Mouse (Mus musculus) forebrain, embryonic 14.5 days (tissue): Measurements from ENCODE around the gene Bmp6. TPM values are rescaled to one million over a fixed set of nuclear protein-coding genes. Genes with fewer than 3 reads are reported as not detected.

Source experiments
- ATAC-seq: fragments of 200-750 bp; cut with Nextera tagmentation; 2 replicates; pipeline ENCODE4 v1.8.0; 2017; ENCODE audit warnings: mild to moderate bottlenecking, moderate library complexity
- DNase-seq: peaks from one replicate; pipeline ENCODE4 v3.0.0-alpha.2; 2015; ENCODE audit warnings: low spot score
- H3K27ac ChIP-seq: fragments of 300-500 bp; sonication (generic); 2 replicates; pipeline ENCODE4 v1.5.1; 2014; ENCODE audit warnings: low read depth, mild to moderate bottlenecking, control low read depth, low read length, moderate library complexity
- H3K27me3 ChIP-seq: fragments of 300-500 bp; sonication (generic); replicated peaks from 2 replicates; pipeline ENCODE4 v1.6.1; 2014; ENCODE audit warnings: low read length, control low read depth, mixed read lengths; ENCODE audit not compliant: control insufficient read depth, insufficient read depth
- H3K36me3 ChIP-seq: fragments of 300-500 bp; sonication (generic); 2 replicates; pipeline ENCODE4 v1.6.1; 2014; ENCODE audit warnings: low read length, control low read depth; ENCODE audit not compliant: control insufficient read depth, insufficient read depth
- H3K4me1 ChIP-seq: fragments of 300-500 bp; sonication (generic); 2 replicates; pipeline ENCODE4 v1.6.1; 2014; ENCODE audit warnings: antibody characterized with exemption, low read length, control low read depth; ENCODE audit not compliant: control insufficient read depth, insufficient read depth
- H3K4me2 ChIP-seq: fragments of 300-500 bp; sonication (generic); 2 replicates; pipeline ENCODE4 v1.6.1; 2014; ENCODE audit warnings: mild to moderate bottlenecking, control low read depth, low read length
- H3K4me3 ChIP-seq: fragments of 300-500 bp; sonication (generic); 2 replicates; pipeline ENCODE4 v1.5.1; 2014; ENCODE audit warnings: low read depth, low read length, control low read depth
- H3K9ac ChIP-seq: fragments of 300-500 bp; sonication (generic); 2 replicates; pipeline ENCODE4 v1.6.1; 2014; ENCODE audit warnings: mild to moderate bottlenecking, low read length, control low read depth, moderate library complexity
- H3K9me3 ChIP-seq: fragments of 300-500 bp; sonication (generic); replicated peaks from 2 replicates; pipeline ENCODE4 v1.6.1; 2016; ENCODE audit warnings: low read length, control low read depth, mixed read lengths; ENCODE audit not compliant: control insufficient read depth
- WGBS: fragments of 180-500 bp; shearing (Covaris S2); extraction: QIAGEN DNeasy Blood & Tissue Kit; methylation state at CpG from one replicate; pipeline ENCODE4 v1.1.7; 2014; 5-methylcytosine and 5-hydroxymethylcytosine counted together
- polyA plus RNA-seq: library from polyadenylated mRNA; unstranded; fragments of >200 nt; fragmentation: Nextera tagmentation; extraction: Ambion mirVana; gene quantifications from 2 replicates; pipeline ENCODE4 v1.2.1, GENCODE M21; 2014

The Bmp6 gene
- polyA plus RNA-seq, 1 experiment from 2014 or later, result 2.6 TPM

GRCm38 (mm10) chr13:38376071-38376470 lies 31.2 kb downstream of the Bmp6 start:
- H3K9me3 ChIP-seq, result no peaks in the 10 kb centered on the region
- H3K4me3 ChIP-seq, result no peak overlapping the region
- WGBS, result 75% methylated on average over 6 of the region's 6 CpGs
- no peak for ATAC-seq
- no peaks in the 10 kb centered on the region for H3K36me3 ChIP-seq
- H3K27me3 ChIP-seq, result no peaks in the 10 kb centered on the region
- no peak overlapping the region for H3K9ac ChIP-seq
- no peak for DNase-seq
- no peak overlapping the region for H3K27ac ChIP-seq
- no peaks in the 10 kb centered on the region for H3K4me1 ChIP-seq
- H3K4me2 ChIP-seq, result no peak overlapping the region

DNA sequence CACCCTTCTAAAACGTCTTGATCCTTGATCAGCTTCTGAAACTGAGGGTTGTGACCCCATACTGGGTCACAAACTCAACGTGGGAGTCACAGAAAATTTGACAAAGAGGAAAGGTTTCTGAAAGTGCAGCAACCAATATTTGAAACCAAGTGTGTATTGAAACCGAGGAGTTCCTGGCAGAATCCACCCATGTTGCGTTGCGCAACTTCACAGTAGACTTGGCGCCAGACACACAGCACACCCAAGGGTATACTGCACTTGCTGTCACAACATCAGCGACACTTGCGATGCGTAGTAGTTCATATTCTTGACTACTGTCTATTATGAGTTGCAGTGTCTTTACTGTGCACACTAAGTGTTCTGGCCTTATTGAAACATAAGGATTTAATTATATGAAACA lies 32.4 kb downstream of the Bmp6 start:
- no peaks in the 10 kb centered on the region for H3K27me3 ChIP-seq
- H3K27ac ChIP-seq, result no peak overlapping the region
- no peaks in the 10 kb centered on the region for H3K9me3 ChIP-seq
- no peaks in the 10 kb centered on the region for H3K36me3 ChIP-seq
- H3K4me3 ChIP-seq, result no peak overlapping the region
- no peak overlapping the region for H3K9ac ChIP-seq
- H3K4me1 ChIP-seq, result no peaks in the 10 kb centered on the region
- H3K4me2 ChIP-seq, result no peak overlapping the region
- ATAC-seq, result no peak
- peak; percentile 13 for DNase-seq
- 85% methylated on average over 9 of the region's 9 CpGs for WGBS

DNA sequence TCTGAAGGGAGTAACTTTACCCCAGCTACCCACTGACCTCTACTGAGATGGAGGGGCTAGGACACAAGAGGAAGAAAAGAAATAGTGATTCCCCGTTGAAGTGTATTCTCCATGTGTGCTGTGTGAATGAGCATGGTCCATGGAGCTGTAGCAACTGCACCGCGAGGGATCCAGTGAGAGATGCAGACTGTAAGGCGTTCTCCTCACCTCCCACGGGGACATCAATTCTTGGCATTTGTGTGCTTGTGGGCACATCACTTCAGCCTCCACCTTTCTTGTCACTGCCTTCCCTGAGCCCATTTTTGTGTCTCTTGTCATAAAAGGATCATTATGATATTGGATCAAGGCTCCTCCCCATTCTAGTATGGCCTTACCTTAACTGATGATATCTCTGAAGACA lies 34.9 kb downstream of the Bmp6 start:
- Histone ChIP-seq H3K9ac (no peak overlapping the region), H3K4me2 (no peak overlapping the region), H3K9me3 (no peaks in the 10 kb centered on the region), H3K27me3 (no peaks in the 10 kb centered on the region), H3K27ac (no peak overlapping the region), H3K36me3 (no peaks in the 10 kb centered on the region), H3K4me3 (no peak overlapping the region), H3K4me1 (no peaks in the 10 kb centered on the region)
- no peak for ATAC-seq
- 91% methylated on average over 5 of the region's 5 CpGs for WGBS
- DNase-seq, result no peak

DNA sequence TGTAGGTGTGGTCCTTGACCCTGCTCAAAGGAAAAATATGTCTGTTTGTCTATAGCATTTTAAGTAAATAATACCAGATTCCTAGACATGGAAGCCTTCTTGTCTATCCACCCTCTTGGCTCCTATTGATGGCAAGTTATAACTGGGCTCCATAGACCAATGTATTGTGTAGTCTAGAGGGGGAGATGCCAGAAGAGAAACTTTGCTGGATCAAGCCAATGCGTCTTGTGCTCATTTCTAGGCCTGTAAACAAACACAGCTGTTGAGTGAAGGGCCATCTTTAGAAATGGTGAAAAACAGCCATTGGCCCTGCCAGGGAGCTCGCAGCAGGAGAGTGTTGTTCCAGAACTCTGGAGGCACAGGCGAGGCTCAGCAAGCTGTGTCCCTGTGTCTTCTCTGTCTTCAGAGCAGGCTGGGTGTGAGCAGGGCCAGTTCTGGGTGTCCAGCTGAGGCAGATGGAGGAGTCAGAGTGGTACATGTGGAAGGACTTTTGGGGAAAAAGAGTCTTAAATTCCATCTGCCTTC lies 41.2 kb downstream of the Bmp6 start:
- H3K4me2 ChIP-seq, result no peak overlapping the region
- no peak for ATAC-seq
- H3K9me3 ChIP-seq, result no peaks in the 10 kb centered on the region
- no peaks in the 10 kb centered on the region for H3K4me1 ChIP-seq
- DNase-seq, result no peak
- 82% methylated on average over 3 of the region's 3 CpGs for WGBS
- no peak overlapping the region for H3K9ac ChIP-seq
- no peak overlapping the region for H3K4me3 ChIP-seq
- H3K27me3 ChIP-seq, result no peaks in the 10 kb centered on the region
- no peak overlapping the region for H3K27ac ChIP-seq
- no peaks in the 10 kb centered on the region for H3K36me3 ChIP-seq

- Histone ChIP-seq H3K4me1 (no peaks in the 10 kb centered on the region), H3K27me3 (no peaks in the 10 kb centered on the region), H3K27ac (no peak overlapping the region), H3K4me3 (no peak overlapping the region), H3K36me3 (no peaks in the 10 kb centered on the region), H3K9me3 (no peaks in the 10 kb centered on the region), H3K9ac (no peak overlapping the region), H3K4me2 (no peak overlapping the region)
- ATAC-seq (no peak), DNase-seq (no peak)
- 89% methylated on average over 4 of the region's 4 CpGs for WGBS
Measured at GRCm38 (mm10) chr13:38387453-38388040, 42.6 kb downstream of the Bmp6 start.

DNA sequence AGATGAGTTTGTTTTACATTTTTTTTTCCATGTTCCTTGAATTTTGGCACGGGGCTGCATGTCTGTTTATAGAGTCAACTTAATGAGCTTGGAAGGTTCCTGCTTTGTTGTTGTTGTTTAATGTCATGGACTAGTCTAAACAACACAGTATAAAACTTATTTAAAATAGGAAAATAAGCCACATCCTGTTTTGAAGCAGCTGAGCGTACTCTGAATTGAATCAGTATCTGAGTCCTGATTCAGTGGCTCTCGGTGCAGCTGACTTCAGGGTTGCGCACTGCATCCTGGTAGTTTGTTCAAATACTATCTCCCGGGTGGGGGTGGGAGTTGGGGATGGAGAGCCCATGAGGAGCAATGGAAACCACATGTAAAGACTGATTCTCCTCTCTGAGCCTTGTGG lies 48.5 kb downstream of the Bmp6 start:
- DNase-seq (no peak), ATAC-seq (no peak)
- H3K4me3 ChIP-seq, result no peak overlapping the region
- H3K27me3 ChIP-seq, result no peaks in the 10 kb centered on the region
- no peak overlapping the region for H3K4me2 ChIP-seq
- no peaks in the 10 kb centered on the region for H3K36me3 ChIP-seq
- no peak overlapping the region for H3K27ac ChIP-seq
- 87% methylated on average over 5 of the region's 5 CpGs for WGBS
- H3K9ac ChIP-seq, result no peak overlapping the region
- H3K9me3 ChIP-seq, result no peaks in the 10 kb centered on the region
- H3K4me1 ChIP-seq, result no peaks in the 10 kb centered on the region

GRCm38 (mm10) chr13:38395026-38395425 lies 50.1 kb downstream of the Bmp6 start:
- 91% methylated on average over 4 of the region's 4 CpGs for WGBS
- Histone ChIP-seq H3K9ac (no peak overlapping the region), H3K4me1 (no peaks in the 10 kb centered on the region), H3K4me2 (no peak overlapping the region), H3K27ac (no peak overlapping the region), H3K9me3 (no peaks in the 10 kb centered on the region), H3K4me3 (no peak overlapping the region), H3K27me3 (no peaks in the 10 kb centered on the region), H3K36me3 (no peaks in the 10 kb centered on the region)
- ATAC-seq, result no peak
- DNase-seq, result no peak

DNA sequence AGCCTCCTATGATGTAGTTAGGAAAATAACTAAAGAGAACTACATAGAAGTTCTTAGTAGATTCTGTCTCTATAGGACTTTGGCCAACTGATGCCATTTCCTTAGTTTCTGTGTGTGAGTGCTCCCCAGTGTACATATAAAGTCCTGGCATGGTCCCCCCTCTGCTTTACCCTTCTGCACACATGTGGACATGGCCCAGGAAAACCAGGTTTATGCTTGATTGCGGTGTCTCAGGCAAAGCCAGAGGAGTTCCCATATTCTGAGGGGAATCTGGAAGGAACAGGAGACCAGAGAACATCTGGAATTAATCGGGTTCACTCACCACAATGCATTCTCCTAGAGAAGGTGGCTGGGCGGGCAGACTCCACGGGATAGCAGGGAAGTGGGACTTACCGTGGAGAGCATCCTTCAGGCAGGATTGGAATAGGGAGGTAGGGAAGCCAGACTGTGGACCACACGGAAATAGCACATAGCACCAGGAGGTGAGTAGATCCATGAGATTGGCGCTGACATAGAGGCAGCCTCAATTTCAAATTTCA lies 52.2 kb downstream of the Bmp6 start:
- WGBS, result 87% methylated on average over 7 of the region's 7 CpGs
- H3K36me3 ChIP-seq, result no peaks in the 10 kb centered on the region
- no peak overlapping the region for H3K4me2 ChIP-seq
- no peaks in the 10 kb centered on the region for H3K27me3 ChIP-seq
- H3K27ac ChIP-seq, result no peak overlapping the region
- no peaks in the 10 kb centered on the region for H3K9me3 ChIP-seq
- H3K4me1 ChIP-seq, result no peaks in the 10 kb centered on the region
- H3K9ac ChIP-seq, result no peak overlapping the region
- ATAC-seq, result no peak
- DNase-seq, result no peak
- H3K4me3 ChIP-seq, result no peak overlapping the region

- DNase-seq (no peak), ATAC-seq (no peak)
- no peak overlapping the region for H3K4me2 ChIP-seq
- H3K4me1 ChIP-seq, result no peaks in the 10 kb centered on the region
- H3K4me3 ChIP-seq, result no peak overlapping the region
- no peaks in the 10 kb centered on the region for H3K9me3 ChIP-seq
- no peak overlapping the region for H3K9ac ChIP-seq
- H3K27ac ChIP-seq, result no peak overlapping the region
- H3K36me3 ChIP-seq, result no peaks in the 10 kb centered on the region
- WGBS, result 86% methylated on average over 6 of the region's 6 CpGs
- no peaks in the 10 kb centered on the region for H3K27me3 ChIP-seq
Measured at GRCm38 (mm10) chr13:38398658-38399057, 53.8 kb downstream of the Bmp6 start.
